Mouse (Mus musculus): Measurements from ENCODE around the gene Myl6b.
"Not testable (repeated sequence)": the region's sequence is repeated elsewhere in the genome, so short reads cannot be mapped to it uniquely, and the experiment has no call there.

Myl6b gene

GRCm38 (mm10) chr10:128493695-128494666 is 4.5 kb downstream of the Myl6b start, which contains the start of gene Myl6:
Gene Myl6, minus strand, starts transcription at chr10:128494145.
- DNase-seq (ENCODE audit: low spot score in 2 of 2), result peak; percentile 99

DNA sequence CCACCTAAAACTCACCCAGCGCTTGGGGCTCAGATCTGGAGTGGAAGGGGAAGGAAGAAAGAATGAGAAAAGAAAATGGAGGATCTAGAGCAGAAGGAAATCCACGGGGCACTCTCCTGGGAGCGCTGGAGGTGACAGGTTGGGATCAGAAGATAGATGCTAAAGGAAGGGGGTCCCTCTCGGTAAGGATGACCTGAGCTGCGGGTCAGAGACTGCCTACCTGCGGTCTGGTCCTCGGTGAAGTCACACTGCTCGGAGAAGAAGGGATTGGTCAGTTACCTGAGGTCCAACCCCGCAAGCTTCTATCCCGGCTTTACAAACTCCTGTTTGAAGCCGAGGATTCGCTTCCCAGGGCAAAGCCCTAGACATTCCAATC is 5.2 kb downstream of the Myl6b start:
- no peak for DNase-seq (ENCODE audit: low spot score in 2 of 2)

- DNase-seq (ENCODE audit: low spot score in 2 of 2), result peak; percentile 70 to 71
Measured at GRCm38 (mm10) chr10:128492633-128493311, 5.7 kb downstream of the Myl6b start.

- DNase-seq (ENCODE audit: low spot score in 2 of 2), result not testable (repeated sequence)
Measured at GRCm38 (mm10) chr10:128492051-128492450, 6.4 kb downstream of the Myl6b start.

DNA sequence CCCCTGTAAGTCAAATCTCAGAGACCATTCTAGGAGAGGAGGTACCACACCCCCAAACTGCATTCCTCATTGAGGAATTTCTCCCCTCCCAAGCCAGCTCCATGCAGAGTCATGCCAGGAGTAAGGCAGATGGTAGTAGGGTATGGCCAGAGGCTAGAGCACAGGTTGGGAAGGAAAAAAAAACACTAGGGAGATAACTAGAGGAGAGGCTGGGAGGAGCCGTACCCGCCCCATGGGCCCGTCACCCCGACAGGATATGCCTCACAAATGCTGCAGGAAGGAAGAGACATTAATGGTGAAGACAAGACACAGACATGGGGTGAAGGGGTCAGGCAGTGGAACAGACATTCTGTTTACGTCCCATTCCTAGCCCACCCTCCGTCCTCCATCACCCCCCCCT is 7.0 kb downstream of the Myl6b start:
- DNase-seq (ENCODE audit: low spot score in 2 of 2), result no peak

DNA sequence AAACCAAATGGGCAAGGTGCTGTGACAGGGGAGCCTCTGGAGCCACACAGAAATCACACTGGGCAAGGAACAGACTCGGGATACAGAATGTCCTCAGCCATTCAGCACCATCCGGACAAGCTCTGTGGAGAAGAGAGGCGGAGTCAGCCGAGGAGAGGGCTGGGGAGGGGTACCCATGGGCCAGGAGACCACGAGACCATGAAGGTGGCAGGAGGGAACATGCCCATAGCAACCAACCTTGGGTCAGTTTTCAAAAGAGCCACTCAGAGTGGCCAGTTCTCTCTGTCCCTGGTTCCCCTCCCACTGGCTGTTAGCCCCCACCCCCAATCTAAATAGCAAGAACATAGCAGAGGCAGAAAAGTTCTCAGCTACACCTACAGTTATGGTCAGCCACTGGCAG is 7.6 kb downstream of the Myl6b start:
- DNase-seq (ENCODE audit: low spot score in 2 of 2), result no peak

DNA sequence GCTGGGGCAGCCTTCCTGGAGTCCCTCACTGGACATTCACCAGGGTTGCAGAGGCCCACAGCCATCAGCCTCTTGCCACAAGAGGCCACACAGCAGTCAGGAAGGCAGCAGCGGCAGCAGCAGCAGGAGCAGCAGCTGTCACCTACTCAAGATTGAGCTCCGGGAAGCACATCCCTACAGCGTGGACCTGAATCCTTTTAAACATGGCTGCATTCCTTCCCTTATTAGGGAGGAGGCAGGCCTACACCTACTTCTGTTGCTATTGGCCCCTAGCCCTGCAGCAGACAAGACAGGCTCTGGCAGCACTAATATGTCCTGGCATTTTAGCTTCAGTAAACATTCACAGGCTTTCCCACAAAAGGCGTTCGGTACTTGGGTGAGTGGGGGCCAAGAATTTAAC is 8.3 kb downstream of the Myl6b start:
- DNase-seq (ENCODE audit: low spot score in 2 of 2), result peak in 1 of 2 experiments; percentile 45

DNA sequence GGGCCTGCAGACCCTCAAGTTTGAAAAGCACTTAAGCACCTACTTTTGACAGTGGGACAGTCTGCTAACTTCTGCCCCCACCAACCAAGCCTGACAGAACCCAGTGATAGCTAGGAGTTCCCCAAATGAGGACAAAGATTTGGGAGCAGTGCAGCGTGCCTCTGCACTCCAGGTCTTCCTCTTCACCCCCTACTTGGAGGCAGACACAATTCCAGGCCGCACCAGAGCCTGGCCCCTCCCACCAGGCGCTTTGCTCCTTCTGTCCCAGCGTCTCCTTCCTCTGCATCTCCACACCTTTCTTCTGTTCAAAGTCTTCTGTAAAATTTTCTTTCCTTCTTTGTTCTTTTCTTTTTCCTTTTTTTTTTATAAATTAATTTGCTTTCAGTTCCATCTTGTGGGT is 8.7 kb downstream of the Myl6b start:
- no peak for DNase-seq (ENCODE audit: low spot score in 2 of 2)

- peak in 1 of 2 experiments; percentile 44 for DNase-seq (ENCODE audit: low spot score in 2 of 2)
Measured at GRCm38 (mm10) chr10:128489380-128489779, 9.1 kb downstream of the Myl6b start.

DNA sequence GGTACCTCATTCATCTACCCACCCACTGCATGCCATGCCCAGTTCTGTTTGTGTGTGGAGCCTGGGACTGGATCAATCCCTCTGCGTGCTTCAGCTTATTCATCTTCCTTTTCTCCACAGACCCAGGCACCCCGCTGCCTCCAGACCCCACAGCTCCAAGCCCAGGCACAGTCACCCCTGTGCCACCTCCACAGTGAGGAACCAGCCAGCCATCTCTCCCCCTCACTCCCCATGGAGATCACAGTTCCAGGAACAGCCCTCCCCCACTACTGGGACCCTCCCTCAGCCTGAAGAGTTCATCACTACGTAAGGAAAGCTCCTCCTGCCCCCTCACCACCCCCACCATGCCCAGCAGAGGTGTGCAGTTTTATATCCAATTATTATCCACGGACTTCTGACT is 9.7 kb downstream of the Myl6b start:
- no peak for DNase-seq (ENCODE audit: low spot score in 2 of 2)

GRCm38 (mm10) chr10:128487861-128488712 is 10.4 kb downstream of the Myl6b start:
- no peak for DNase-seq (ENCODE audit: low spot score in 2 of 2)

DNA sequence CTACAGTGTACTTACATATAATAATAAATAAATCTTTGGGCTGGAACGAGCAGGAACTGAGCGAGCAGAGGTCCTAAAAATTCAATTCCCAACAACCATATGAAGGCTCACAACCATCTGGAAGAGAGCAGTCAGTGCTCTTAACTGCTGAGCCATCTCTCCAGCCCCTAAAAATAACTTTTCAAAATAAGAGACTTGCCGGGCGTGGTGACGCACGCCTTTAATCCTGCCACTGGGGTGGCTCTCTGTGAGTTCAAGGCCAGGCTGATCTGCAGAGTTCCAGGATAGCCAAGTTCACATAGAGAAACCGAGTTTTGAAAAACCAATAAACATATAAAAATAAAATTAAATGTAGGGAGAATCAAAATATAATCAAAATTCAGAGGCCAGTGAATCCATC is 12.1 kb downstream of the Myl6b start:
- no peak for DNase-seq (ENCODE audit: low spot score in 2 of 2)

DNA sequence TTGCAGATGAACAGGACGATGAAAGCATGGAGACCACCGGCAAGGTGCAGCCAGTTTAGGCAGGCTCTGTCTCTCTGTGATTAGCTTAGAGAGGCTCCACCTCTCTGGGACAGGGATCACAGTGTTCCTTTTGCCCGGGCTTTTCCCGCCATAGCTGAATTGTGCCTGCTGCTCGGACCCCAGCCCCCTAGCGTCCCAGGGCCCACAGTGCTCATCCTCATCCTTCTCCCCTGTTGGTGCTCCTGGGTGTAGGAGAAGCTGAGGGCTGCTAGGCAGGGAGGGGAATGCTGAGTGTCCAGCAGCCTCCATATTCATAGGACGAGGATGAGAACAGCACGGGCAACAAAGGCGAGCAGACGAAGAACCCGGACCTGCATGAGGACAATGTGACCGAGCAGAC is 24.1 kb downstream of the Myl6b start:
- no peak for DNase-seq (ENCODE audit: low spot score in 2 of 2)

DNA sequence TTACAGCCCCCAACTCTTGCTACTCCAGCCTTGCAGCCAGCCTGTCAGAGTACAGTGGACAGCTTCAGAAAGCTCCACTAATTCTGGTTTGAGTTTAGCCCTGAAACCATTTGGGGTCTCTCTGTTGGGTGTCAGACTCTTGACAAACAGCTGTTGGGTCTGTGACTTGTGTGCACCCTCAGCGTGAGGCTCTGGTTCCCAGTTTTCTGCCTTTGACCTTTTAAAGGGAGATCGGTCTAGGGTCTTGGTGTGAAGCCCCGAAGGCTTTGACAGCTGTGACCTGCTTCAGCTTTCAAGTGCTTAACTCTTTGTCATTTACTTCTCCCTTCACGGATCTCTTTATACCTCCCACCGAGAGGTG is 38.2 kb downstream of the Myl6b start:
- DNase-seq (ENCODE audit: low spot score in 2 of 2), result no peak

- peak in 1 of 2 experiments; percentile 47 for DNase-seq (ENCODE audit: low spot score in 2 of 2)
Measured at GRCm38 (mm10) chr10:128459409-128460269, 38.8 kb downstream of the Myl6b start.

- peak; percentile 85 to 90 for DNase-seq (ENCODE audit: low spot score in 2 of 2)
Measured at GRCm38 (mm10) chr10:128458719-128459408, 39.6 kb downstream of the Myl6b start, which contains the start of gene Smarcc2. Gene Smarcc2, plus strand, starts transcription at chr10:128459248.

GRCm38 (mm10) chr10:128458348-128458718 is 40.2 kb downstream of the Myl6b start:
- DNase-seq (ENCODE audit: low spot score in 2 of 2), result peak; percentile 86 to 91

- no peak for DNase-seq (ENCODE audit: low spot score in 2 of 2)
Measured at GRCm38 (mm10) chr10:128457676-128458075, 40.8 kb downstream of the Myl6b start.

- DNase-seq (ENCODE audit: low spot score in 2 of 2), result peak; percentile 77 to 84
Measured at GRCm38 (mm10) chr10:128455280-128455679, 43.2 kb downstream of the Myl6b start.

GRCm38 (mm10) chr10:128454471-128454870 is 44.0 kb downstream of the Myl6b start:
- DNase-seq (ENCODE audit: low spot score in 2 of 2), result no peak

All from right cerebral cortex, postnatal 10 days (tissue).